Mouse (Mus musculus) stomach, postnatal 0 days (tissue): ENCODE data around the gene Ankrd44. TPM values are rescaled to one million over a fixed set of nuclear protein-coding genes. Genes with fewer than 3 reads are reported as not detected.

Source experiments
- ATAC-seq: fragments of 200-750 bp; cut with Nextera tagmentation; 2 replicates; pipeline ENCODE4 v1.8.0; 2017; ENCODE audit not compliant: low FRiP score, low TSS enrichment
- DNase-seq: peaks from one replicate; pipeline ENCODE4 v3.0.0-alpha.2; 2016; ENCODE audit warnings: low spot score
- H3K27ac ChIP-seq: fragments of 300-500 bp; sonication (generic); replicated peaks from 2 replicates; pipeline ENCODE4 v1.5.1; 2014; ENCODE audit warnings: mild to moderate bottlenecking, control low read depth
- H3K27me3 ChIP-seq: fragments of 300-500 bp; sonication (generic); 2 replicates; pipeline ENCODE4 v1.6.1; 2014; ENCODE audit warnings: low read length; ENCODE audit not compliant: control insufficient read depth, insufficient read depth
- H3K36me3 ChIP-seq: fragments of 300-500 bp; sonication (generic); 2 replicates; pipeline ENCODE4 v1.6.1; 2014; ENCODE audit warnings: low read length, mixed read lengths; ENCODE audit not compliant: control insufficient read depth, insufficient read depth
- H3K4me1 ChIP-seq: fragments of 300-500 bp; sonication (generic); replicated peaks from 2 replicates; pipeline ENCODE4 v1.6.1; 2014; ENCODE audit warnings: antibody characterized with exemption; ENCODE audit not compliant: control insufficient read depth, insufficient read depth
- H3K4me2 ChIP-seq: fragments of 300-500 bp; sonication (generic); replicated peaks from 2 replicates; pipeline ENCODE4 v1.6.1; 2014; ENCODE audit warnings: low read depth, mild to moderate bottlenecking, control low read depth, moderate library complexity
- H3K4me3 ChIP-seq: fragments of 300-500 bp; sonication (generic); 2 replicates; pipeline ENCODE4 v1.5.1; 2014; ENCODE audit warnings: low read depth, low read length, control low read depth
- H3K9ac ChIP-seq: fragments of 300-500 bp; sonication (generic); 2 replicates; pipeline ENCODE4 v1.6.1; 2014; ENCODE audit warnings: mild to moderate bottlenecking, low read length, control low read depth, mixed read lengths
- H3K9me3 ChIP-seq: fragments of 300-500 bp; sonication (generic); 2 replicates; pipeline ENCODE4 v1.6.1; 2016; ENCODE audit warnings: low read length; ENCODE audit not compliant: control insufficient read depth
- CTCF ChIP-seq: IDR thresholded peaks from 2 replicates; pipeline ENCODE4 v1.5.1; 2016; ENCODE audit warnings: antibody characterized with exemption, low read depth, mild to moderate bottlenecking, moderate library complexity
- EP300 ChIP-seq: optimal IDR thresholded peaks from 2 replicates; pipeline ENCODE3; 2016; ENCODE audit warnings: antibody characterized with exemption
- WGBS: fragments of 180-500 bp; shearing (Covaris S2); extraction: QIAGEN DNeasy Blood & Tissue Kit; methylation state at CpG from one replicate; pipeline ENCODE4 v1.1.7; 2014; 5-methylcytosine and 5-hydroxymethylcytosine counted together
- polyA plus RNA-seq: library from polyadenylated mRNA; unstranded; fragments of >200 nt; fragmentation: Nextera tagmentation; extraction: Ambion mirVana; gene quantifications from 2 replicates; pipeline ENCODE4 v1.2.1, GENCODE M21; 2015

The Ankrd44 gene
- polyA plus RNA-seq, 1 experiment from 2014 or later, result 7.8 TPM

GRCm38 (mm10) chr1:54924760-54925159, 1.4 kb downstream of the Ankrd44 start:
- Histone ChIP-seq H3K4me1 (peaks cover 9% of the 10 kb centered on the region; the same call in 1 of the 2 replicates), H3K27me3 (no peaks in the 10 kb centered on the region), H3K9ac (peak overlapping the region; percentile 87), H3K9me3 (no peaks in the 10 kb centered on the region), H3K4me2 (peak overlapping the region; percentile 92), H3K4me3 (peak overlapping the region; percentile 85), H3K27ac (no peak overlapping the region), H3K36me3 (no peaks in the 10 kb centered on the region)
- no peak for TF ChIP-seq EP300
- no peak for TF ChIP-seq CTCF
- no peak for ATAC-seq
- 41% methylated on average over 7 of the region's 7 CpGs for WGBS
- no peak for DNase-seq

DNA sequence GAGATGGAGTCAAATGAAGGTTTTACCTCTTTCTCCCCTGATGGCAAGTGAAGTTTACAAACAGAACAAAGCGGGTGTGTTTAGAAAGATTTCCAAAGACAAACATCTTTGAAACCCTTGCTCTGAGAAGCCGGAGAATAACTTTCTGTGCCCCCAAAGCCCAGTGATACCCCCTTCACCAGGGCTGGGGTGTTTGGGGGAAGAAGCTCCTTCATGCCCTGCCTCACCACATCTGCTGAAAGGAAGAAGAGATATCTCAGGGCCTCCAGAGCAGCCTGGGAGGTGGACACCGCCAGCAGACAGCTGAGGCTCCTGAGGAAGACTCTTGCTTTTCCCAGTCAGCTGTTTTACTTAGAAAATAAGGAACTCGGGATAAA, 1.9 kb downstream of the Ankrd44 start:
- no peak for ATAC-seq
- Histone ChIP-seq H3K9ac (no peak overlapping the region), H3K27me3 (no peaks in the 10 kb centered on the region), H3K36me3 (no peaks in the 10 kb centered on the region), H3K9me3 (no peaks in the 10 kb centered on the region), H3K4me3 (peak overlapping the region; percentile 85; the same call in 1 of the 2 replicates), H3K4me2 (peak overlapping the region; percentile 92), H3K4me1 (peaks cover 9% of the 10 kb centered on the region; the same call in 1 of the 2 replicates), H3K27ac (no peak overlapping the region)
- 65% methylated on average over 4 of the region's 4 CpGs for WGBS
- no peak for TF ChIP-seq EP300
- no peak for TF ChIP-seq CTCF
- no peak for DNase-seq

DNA sequence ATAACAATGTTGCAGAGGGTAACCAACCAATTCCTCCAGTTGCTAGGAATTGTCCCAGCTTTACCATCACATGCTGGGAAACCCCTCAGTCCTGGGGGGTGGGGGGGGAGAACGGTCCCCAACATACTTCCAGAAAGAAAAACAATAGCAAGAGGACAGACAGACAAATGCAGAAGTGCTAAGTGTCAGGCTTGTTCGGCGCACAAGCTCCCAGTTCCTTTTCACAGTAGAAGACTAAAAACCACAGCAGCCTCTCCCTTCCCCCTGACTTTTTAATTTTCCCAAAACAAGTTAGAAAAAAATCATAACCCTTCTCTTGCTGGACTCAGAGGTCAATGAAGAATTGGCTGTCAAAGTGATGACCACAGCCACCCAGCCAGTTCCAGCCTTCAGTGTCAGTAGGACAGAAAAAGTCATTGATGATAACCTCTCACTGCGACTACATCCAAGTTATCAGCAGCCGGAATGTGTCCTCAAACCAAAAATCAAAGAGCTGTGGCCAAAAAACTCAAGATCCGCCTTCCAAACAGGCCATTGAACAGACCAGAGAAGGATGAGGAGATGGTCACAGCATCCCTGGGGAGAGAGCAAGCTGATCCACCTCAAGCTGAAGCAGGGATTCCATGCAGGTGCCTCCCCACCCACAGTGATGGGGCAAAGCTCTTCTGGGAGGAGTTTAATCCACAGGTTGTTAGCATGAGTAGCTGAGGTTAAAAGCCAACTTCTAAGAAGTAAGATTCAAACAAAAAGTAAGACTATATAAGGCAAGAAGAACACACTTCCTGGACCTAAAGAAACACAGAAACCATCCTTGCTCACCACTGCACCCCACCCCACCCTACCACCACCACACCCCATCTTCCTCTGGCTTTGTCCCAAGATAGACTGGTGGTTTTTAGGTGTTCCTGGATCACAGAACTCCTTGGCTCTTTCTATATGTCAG, 2.5 kb downstream of the Ankrd44 start:
- TF ChIP-seq EP300 (no peak), CTCF (no peak)
- Histone ChIP-seq H3K27ac (no peak overlapping the region), H3K4me3 (no peak overlapping the region), H3K4me2 (no peak overlapping the region), H3K9ac (no peak overlapping the region), H3K27me3 (no peaks in the 10 kb centered on the region), H3K36me3 (no peaks in the 10 kb centered on the region), H3K9me3 (no peaks in the 10 kb centered on the region), H3K4me1 (peaks cover 9% of the 10 kb centered on the region; the same call in 1 of the 2 replicates)
- DNase-seq, result no peak
- no peak for ATAC-seq
- 87% methylated on average over 6 of the region's 6 CpGs for WGBS

DNA sequence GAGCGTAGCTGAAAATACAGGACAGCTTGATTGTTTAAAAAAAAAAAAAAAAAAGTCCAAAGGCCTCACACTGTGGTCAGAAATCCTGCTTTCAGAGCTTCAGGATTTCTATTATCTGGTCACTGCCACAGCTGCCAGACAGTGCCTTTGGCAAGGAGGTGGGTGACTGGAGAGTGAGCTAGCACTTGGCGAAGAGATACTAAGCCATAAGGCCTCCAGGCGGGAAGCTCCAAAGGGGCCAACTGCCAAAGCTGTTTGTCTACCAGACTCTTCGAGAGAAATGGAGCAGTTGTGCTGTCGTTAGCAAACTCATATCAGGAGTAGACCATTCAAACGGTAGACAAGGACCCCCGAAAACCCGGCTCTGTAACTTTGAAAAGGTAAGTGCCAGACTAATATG, 3.5 kb downstream of the Ankrd44 start:
- Histone ChIP-seq H3K4me2 (no peak overlapping the region), H3K27ac (peak overlapping the region; percentile 14; the same call in 1 of the 2 replicates), H3K4me1 (peaks cover 9% of the 10 kb centered on the region; the same call in 1 of the 2 replicates), H3K9ac (no peak overlapping the region), H3K27me3 (no peaks in the 10 kb centered on the region), H3K9me3 (no peaks in the 10 kb centered on the region), H3K36me3 (no peaks in the 10 kb centered on the region), H3K4me3 (no peak overlapping the region)
- ATAC-seq, result no peak
- no peak for TF ChIP-seq EP300
- DNase-seq, result no peak
- 73% methylated on average over 8 of the region's 8 CpGs for WGBS

DNA sequence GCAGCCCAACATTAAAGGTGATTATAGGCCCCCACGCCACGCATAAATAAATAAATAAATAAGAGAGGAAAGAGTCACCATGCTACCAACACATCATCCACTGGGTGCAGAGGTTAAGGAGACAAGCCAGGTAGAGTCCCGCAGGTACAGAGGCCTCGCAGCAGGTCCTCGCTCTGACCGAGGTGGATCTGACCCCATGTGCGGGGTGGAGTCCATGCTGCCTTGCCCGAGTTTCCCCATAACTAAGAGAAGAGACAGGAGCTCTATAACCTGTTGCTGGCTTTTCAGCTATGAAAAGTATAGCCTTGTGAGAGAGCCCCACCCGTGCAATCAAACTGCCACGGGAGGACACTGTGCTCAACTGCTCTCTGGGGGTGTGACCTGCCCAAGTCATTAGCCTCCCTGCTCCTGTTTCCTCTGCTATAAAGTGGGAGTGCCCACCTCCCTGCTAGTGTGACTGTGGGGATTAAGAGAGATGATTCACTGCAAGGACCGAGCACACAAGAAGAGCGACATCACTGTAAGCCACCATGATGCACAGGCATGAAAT, 4.1 kb downstream of the Ankrd44 start:
- DNase-seq, result no peak
- Histone ChIP-seq H3K27me3 (no peaks in the 10 kb centered on the region), H3K4me3 (no peak overlapping the region), H3K4me2 (no peak overlapping the region), H3K27ac (no peak overlapping the region), H3K4me1 (peaks cover 9% of the 10 kb centered on the region; the same call in 1 of the 2 replicates), H3K36me3 (no peaks in the 10 kb centered on the region), H3K9me3 (no peaks in the 10 kb centered on the region), H3K9ac (no peak overlapping the region)
- WGBS, result 60% methylated on average over 12 of the region's 12 CpGs
- TF ChIP-seq EP300, result no peak
- no peak for TF ChIP-seq CTCF
- peak; percentile 35 for ATAC-seq

DNA sequence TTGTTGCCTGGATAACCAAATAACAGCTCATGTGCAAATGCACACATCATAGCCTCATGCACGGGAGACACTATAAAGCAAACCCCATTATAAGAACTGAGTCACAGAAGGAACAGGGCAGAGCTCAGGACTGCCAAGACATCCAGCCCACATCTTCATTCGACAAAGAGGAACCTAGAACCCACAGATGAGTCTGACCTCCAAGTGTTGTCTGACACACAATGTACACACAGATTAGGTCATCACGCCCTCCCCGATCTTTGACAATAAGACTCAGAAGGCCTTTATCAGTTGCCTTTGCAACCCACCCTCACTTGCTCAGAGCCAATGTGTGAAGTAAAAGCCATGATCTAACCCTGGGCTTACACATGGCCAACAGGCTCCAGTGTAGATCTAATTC, 6.1 kb downstream of the Ankrd44 start:
- ATAC-seq, result peak; percentile 59; the same call in 1 of the 2 replicates
- Histone ChIP-seq H3K9ac (no peak overlapping the region), H3K9me3 (no peaks in the 10 kb centered on the region), H3K36me3 (no peaks in the 10 kb centered on the region), H3K4me2 (no peak overlapping the region), H3K27me3 (no peaks in the 10 kb centered on the region), H3K27ac (no peak overlapping the region), H3K4me1 (peaks cover 7% of the 10 kb centered on the region; the same call in 1 of the 2 replicates), H3K4me3 (no peak overlapping the region)
- 79% methylated on average over 4 of the region's 4 CpGs for WGBS
- no peak for DNase-seq
- TF ChIP-seq EP300 (no peak), CTCF (no peak)
